Mouse (Mus musculus) adrenal gland, postnatal 4 days (tissue): ENCODE data around the gene Ubtf. TPM values are rescaled to one million over a fixed set of nuclear protein-coding genes. Genes with fewer than 3 reads are reported as not detected.
"Not testable (repeated sequence)": the region's sequence is repeated elsewhere in the genome, so short reads cannot be mapped to it uniquely, and the experiment has no call there.

ENCODE experiments used
- DNase-seq, 2 experiments: peaks; one replicate each; pipeline ENCODE4 v3.0.0; 2021 to 2022; ENCODE audit warnings: low spot score in 2 of 2, mixed read lengths in 2 of 2
- long read RNA-seq, 2 experiments: library from polyadenylated mRNA; stranded (forward); transcript quantifications; one replicate each; pipeline ENCODE4 v2.0.0; 2021
- total RNA-seq, 2 experiments: library from RNA; stranded (reverse); gene quantifications; 2 replicates each; pipeline ENCODE4 v1.2.3; 2021

Ubtf gene
- total RNA-seq: 100 to 1,000 TPM; 136 to 152 TPM
- long read RNA-seq, experiment 1, full-length matches to known transcripts: 48 of 91 reads
- long read RNA-seq, experiment 1, partial matches to known transcripts: 15 of 91 reads
- long read RNA-seq, experiment 1, other reads (novel, unspliced or antisense): 28 of 91 reads
- long read RNA-seq, experiment 2, full-length matches to known transcripts: 135 of 206 reads
- long read RNA-seq, experiment 2, partial matches to known transcripts: 32 of 206 reads
- long read RNA-seq, experiment 2, other reads (novel, unspliced or antisense): 39 of 206 reads

DNA sequence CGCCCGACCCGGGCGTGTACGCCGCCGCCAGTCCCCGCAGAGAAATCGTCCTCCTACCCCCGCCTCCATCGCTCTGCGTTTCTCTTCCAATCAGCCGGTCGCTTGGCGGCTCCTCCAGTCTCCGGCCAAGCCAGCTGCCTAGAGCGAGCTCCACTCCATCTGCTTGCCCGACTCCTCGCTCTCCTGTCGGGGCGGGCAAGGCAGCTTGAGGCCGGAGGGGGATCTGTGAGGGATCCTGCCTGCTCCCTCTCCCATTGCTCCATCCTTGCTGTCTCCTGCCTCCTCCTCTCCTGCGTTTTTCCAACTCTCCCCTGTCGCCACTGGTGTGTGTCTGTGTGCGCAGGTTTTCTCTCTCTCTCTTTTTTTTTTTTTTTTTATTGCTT lies at the start of gene Ubtf:
Gene Ubtf, minus strand, starts transcription at position 333 of the 383 bp plus-strand sequence.
- peak; percentile 57 to 65 for DNase-seq

DNA sequence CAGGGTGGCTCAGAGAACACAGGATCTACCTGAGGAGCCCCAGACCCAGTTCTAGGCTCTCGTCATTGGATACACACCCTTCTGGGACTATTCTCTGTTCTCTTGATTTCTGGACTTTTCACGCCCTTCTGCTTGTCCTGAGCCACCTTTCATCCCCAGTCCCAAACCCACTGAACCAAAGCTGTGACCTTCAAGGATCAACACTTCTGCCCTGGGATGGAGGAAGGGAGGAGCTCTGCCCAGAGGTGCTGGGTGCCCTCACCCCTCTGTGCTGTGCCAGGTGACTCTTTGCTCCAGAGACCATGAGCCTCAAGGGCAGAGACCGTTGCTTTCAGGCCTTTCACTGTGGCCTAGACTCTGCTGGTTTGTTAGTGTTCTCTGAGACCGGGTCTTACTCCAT lies 49.7 kb upstream of the Ubtf start:
- DNase-seq: no peak

GRCm38 (mm10) chr11:102368347-102368746 lies 48.8 kb upstream of the Ubtf start:
- no peak for DNase-seq

DNA sequence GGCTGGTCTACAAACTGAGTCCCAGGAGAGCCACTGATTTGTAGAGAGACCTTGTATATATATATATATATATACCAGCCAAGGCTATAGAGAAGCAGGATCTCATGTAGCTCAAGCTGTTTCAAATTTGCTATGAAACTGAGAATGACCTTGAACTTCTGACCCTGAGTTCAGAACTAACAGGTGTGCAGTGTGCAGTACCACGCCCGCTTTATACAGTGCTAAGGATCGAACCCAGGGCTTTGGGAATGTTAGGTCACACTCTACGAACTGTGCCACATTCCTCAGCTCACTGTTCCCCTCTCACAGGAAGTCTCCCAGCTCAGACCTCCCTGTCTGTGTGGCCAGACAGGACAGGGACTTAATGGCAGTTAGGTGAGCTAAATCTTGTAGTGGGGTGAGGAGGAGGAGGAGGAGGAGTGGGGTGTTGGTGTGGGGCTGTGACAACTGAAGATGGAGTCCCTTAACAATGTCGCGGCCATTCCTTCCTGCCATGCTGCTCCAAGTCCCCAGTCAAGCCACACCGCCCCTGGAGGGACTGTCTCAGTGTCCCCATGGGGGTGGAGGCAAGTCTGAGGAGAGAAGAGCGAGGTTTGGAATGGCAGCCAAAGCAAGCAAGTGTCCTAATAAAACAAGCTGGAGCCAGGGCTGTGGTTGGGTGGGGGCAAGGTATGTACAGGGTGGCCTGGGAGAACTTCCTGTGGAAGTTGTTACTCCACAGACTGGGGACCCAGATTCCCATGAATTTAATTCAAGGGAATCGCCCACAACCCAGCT lies 48.1 kb upstream of the Ubtf start:
- no peak for DNase-seq

GRCm38 (mm10) chr11:102366103-102366502 lies 46.6 kb upstream of the Ubtf start, which contains the start of gene Slc4a1:
Gene Slc4a1, minus strand, starts transcription at chr11:102366203.
- DNase-seq: not testable (repeated sequence)

GRCm38 (mm10) chr11:102365699-102366098 lies 46.2 kb upstream of the Ubtf start:
- no peak for DNase-seq

DNA sequence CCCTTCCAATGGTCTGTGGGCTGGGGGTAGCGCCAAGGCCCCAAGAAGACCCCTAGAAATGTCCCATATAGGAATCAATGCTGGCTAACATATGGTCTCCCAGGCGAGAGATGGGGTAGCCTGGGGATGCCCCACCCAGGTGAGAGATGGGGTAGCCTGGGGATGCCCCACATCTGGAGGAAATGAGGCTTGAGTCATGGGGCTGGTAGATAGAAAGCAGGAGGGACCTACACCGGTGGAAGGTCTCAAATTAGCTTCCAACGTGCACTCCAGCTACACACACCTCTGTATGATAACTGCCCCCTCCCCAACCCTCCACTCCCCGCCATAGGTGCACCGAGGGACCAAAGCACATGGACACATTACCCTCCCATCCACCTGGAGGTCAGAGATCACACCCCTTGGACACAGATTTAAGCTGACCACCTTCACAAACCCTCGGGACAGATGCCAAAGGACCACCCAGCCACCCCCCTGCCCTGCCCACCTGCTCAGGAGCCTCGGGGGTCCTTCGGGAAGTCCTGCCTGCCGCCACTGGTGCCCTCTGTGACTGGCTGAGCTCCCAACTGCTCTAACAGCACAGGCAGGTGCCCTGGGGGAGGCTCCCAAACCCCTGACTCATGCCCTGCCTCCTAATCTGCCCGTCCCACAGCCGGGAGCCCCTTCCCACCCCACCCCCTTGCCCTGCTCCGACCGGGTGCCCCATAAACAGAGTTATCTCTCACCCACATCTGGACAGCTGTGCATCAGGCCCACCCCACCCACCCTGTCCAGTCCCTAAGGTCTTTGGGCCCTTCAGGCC lies 45.2 kb upstream of the Ubtf start:
- DNase-seq: no peak

DNA sequence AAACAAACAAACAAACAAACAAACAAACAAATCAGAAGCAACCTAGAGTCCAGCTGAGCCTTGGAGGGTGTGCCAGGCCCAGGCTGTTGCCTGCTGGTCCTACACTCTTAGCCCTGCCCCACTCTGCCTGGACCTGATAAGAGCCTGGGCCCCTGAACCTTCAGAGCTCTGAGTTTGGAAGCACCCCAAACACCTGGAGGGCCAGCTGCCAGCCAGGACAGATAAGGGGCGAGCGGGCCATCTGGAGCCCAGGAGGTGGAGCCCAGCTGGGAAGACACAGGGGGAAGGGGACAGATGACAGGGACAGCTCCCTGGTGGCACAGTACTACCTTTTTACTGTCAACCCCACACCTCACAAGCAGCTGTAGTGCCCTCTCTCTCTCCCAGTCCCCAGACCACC lies 44.1 kb upstream of the Ubtf start:
- no peak for DNase-seq

DNA sequence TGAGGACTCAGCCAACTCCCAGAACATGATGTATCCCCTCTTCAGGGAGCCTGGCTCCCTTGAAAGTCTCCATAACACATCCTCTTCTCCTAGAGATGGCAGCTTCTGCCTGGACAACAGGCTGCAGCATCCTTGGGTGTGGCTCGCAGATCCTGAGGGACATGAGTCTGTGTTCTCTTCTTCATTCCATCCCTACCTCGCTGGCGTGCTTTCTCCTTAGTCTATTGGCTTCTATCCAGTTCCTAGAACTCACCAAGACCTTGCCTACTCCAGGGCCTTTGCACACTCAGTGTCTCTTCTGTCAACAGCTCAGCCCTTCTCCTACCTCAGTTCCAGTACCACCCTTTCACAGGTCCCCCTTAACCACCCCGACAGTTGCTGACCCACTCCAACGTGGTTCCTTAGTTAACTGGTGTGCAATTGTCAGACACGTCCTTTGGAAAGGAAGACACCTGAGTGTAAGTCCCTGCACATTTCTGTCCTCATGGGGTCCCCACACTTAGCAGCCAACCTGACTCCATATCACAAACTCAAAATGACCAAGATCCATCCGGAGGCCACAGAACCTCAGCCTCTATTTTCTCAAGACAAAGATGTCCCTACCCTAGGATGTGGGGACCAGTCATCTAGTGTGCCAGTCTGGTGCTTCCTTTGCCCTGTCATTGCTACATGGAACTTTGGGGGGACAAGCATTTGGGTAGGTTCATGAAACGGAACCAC lies 42.4 kb upstream of the Ubtf start:
- no peak for DNase-seq

- DNase-seq: no peak
Measured at GRCm38 (mm10) chr11:102358365-102358764, 38.8 kb upstream of the Ubtf start.

- no peak for DNase-seq
Measured at GRCm38 (mm10) chr11:102356636-102357350, 37.3 kb upstream of the Ubtf start.

GRCm38 (mm10) chr11:102356190-102356589 lies 36.6 kb upstream of the Ubtf start:
- no peak for DNase-seq

- no peak for DNase-seq
Measured at GRCm38 (mm10) chr11:102355501-102355900, 36.0 kb upstream of the Ubtf start.

DNA sequence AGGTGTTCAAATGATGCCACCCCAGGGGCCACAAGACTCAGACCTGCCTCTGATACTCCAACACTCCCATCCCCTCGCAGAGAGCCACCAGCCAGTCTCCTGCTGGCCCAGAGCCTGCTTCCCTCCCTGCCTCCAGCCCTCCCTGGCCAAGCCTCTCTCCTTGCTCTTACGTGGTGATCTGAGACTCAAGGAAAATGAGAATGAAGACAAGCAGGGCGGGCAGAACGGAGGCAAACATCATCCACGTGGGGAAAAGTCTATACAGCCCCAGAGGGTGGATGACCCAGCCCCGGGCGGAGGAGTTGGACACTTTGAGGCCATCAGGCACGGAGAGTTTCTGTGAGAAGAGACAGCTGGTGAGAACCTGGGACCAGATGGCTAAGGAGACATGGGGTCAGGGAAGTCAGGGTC lies 33.5 kb upstream of the Ubtf start:
- no peak for DNase-seq

DNA sequence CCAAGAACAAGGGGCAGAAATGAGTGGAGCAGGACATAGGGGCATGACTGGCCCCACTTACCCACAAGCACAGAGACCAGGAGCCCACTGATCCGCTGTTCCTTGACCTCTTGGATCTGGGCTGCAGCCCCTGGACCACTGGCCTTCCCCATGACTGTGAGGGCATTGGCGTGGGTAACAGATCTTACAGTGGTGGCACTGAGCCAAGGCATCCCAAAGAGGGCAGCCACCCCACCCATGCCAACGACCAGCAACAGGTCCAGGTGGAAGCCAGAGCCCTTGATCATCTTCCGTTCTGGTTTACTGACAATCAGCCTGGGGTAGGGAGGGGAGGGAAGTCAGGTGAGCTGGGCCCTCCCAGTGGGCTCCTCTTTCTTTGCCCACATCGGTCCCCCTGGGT lies 32.8 kb upstream of the Ubtf start:
- no peak for DNase-seq

DNA sequence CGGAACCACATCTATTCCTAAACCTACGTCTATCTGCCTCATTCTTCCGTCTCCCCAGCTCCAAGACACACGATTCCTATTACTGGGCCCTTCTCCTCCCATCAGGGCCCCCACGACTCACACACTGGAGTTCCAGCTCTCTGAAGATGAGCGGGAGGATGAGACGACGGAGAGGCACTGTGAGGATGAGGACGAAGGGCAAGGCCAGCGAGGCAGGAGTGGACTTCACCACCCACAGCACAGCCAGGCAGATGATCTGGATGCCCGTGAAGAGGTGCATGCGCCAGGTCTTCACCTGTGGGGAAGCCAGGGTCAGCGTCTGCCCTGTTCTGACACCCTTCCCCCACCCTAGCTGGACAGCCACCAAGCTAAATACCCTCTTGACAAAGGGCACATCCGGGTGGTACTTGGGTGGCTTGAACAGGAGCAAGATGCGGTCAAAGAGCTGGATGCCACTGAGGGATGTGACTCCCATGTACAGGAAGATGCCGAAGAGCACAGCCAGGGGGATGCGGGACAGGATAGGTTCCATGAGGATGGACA lies 31.5 kb upstream of the Ubtf start:
- no peak for DNase-seq

GRCm38 (mm10) chr11:102350416-102350815 lies 30.9 kb upstream of the Ubtf start:
- no peak for DNase-seq

GRCm38 (mm10) chr11:102349189-102349954 lies 29.8 kb upstream of the Ubtf start:
- DNase-seq: no peak

- no peak for DNase-seq
Measured at GRCm38 (mm10) chr11:102348771-102349170, 29.2 kb upstream of the Ubtf start.
